Mouse (Mus musculus) stomach, embryonic 15.5 days (tissue): ENCODE measurements around the gene Dyrk1a. TPM values are rescaled to one million over a fixed set of nuclear protein-coding genes. Genes with fewer than 3 reads are reported as not detected.

Experiments
- ATAC-seq: fragments of 200-750 bp; cut with Nextera tagmentation; 2 replicates; pipeline ENCODE4 v1.8.0; 2017; ENCODE audit warnings: low read depth, moderate number of reproducible peaks, moderate TSS enrichment; ENCODE audit not compliant: insufficient read depth, low FRiP score
- H3K27ac ChIP-seq: fragments of 300-500 bp; sonication (generic); 2 replicates; pipeline ENCODE4 v1.5.1; 2015; ENCODE audit warnings: mild to moderate bottlenecking, inconsistent platforms
- H3K27me3 ChIP-seq: fragments of 300-500 bp; sonication (generic); replicated peaks from 2 replicates; pipeline ENCODE4 v1.6.1; 2015; ENCODE audit warnings: inconsistent platforms
- H3K36me3 ChIP-seq: fragments of 300-500 bp; sonication (generic); 2 replicates; pipeline ENCODE4 v1.6.1; 2015; ENCODE audit warnings: inconsistent platforms
- H3K4me1 ChIP-seq: fragments of 300-500 bp; sonication (generic); 2 replicates; pipeline ENCODE4 v1.6.1; 2015; ENCODE audit warnings: inconsistent platforms
- H3K4me2 ChIP-seq: fragments of 300-500 bp; sonication (generic); 2 replicates; pipeline ENCODE4 v1.6.1; 2015; ENCODE audit warnings: mild to moderate bottlenecking, inconsistent platforms
- H3K4me3 ChIP-seq: fragments of 300-500 bp; sonication (generic); replicated peaks from 2 replicates; pipeline ENCODE4 v1.5.1; 2015; ENCODE audit warnings: inconsistent platforms
- H3K9ac ChIP-seq: fragments of 300-500 bp; sonication (generic); 2 replicates; pipeline ENCODE4 v1.6.1; 2015; ENCODE audit warnings: inconsistent platforms
- H3K9me3 ChIP-seq: fragments of 300-500 bp; sonication (generic); 2 replicates; pipeline ENCODE4 v1.6.1; 2016; ENCODE audit warnings: inconsistent platforms
- WGBS: fragments of 180-500 bp; shearing (Covaris S2); methylation state at CpG from one replicate; pipeline ENCODE4 v1.1.7; 2015; 5-methylcytosine and 5-hydroxymethylcytosine counted together
- polyA plus RNA-seq: library from polyadenylated mRNA; unstranded; fragments of >200 nt; fragmentation: Nextera tagmentation; extraction: Ambion mirVana; gene quantifications from 2 replicates; pipeline ENCODE4 v1.2.1, GENCODE M21; 2015

Dyrk1a gene
- polyA plus RNA-seq, 1 experiment from 2014 or later: 9.5 TPM

DNA sequence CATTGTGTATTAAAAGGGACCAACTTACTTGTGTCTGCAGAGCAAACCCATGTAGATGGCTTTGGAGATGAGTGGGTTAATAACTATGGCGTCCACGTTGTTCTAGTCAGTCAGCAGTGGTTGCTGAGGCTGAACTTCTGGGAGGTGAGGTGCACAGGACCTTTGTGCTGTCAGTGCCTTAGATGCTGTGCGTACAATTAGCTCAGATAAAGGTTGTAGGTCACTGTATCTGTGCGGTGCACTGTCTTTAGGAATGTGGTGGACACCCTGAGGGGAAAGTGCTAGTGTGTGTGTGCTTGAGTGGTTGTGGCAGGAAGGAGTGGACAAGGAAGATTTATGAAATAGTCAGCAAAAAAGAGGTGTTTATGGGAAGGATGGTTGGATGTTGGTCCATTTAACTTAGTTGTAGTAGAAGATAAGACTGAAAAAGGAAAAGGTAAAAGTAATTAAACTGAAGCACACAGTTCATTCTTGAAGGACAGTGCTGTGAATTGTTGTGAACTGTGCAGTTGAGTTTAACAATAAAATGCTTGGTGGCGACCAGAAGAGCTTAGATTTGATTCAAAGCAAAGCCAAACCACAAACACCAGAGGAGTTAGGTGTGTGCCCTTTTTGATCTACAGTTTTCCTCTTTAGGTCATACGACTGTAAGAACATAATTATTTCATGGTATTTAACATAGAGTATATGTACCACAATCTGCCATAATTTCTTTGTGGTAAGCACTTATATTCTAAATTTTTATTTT is 30.3 kb downstream of the Dyrk1a start:
- Histone ChIP-seq H3K9me3 (no peaks in the 10 kb centered on the region), H3K4me2 (no peak overlapping the region), H3K27me3 (no peaks in the 10 kb centered on the region), H3K9ac (no peak overlapping the region), H3K27ac (no peak overlapping the region), H3K4me1 (peaks cover 44% of the 10 kb centered on the region), H3K4me3 (no peak overlapping the region), H3K36me3 (no peaks in the 10 kb centered on the region)
- ATAC-seq: no peak
- 29% methylated on average over 6 of the region's 6 CpGs for WGBS

DNA sequence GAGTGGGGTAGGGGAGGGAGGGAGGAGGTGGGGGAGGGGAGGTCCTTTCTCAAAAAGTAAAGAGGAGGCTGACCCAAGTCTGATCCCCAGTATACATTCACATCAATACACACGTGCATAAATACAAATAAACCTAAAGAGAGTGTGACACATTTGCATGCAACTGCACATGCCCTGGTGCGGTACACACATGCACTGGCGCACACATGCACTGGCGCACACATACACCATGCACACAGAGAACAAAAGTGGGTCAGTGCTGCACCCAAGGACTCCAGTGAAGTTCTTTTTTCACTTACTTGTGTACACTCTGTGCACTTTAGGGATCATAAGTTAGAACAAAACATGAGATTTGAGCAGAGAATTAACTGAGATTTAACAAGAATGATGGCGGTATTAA is 31.3 kb downstream of the Dyrk1a start:
- Histone ChIP-seq H3K27me3 (no peaks in the 10 kb centered on the region), H3K27ac (peak overlapping the region; percentile 48; the same call in 1 of the 2 replicates), H3K36me3 (no peaks in the 10 kb centered on the region), H3K4me3 (no peak overlapping the region), H3K9ac (no peak overlapping the region), H3K4me1 (peaks cover 43% of the 10 kb centered on the region), H3K4me2 (no peak overlapping the region; the same call in 1 of the 2 replicates), H3K9me3 (no peaks in the 10 kb centered on the region)
- ATAC-seq: no peak
- WGBS: 64% methylated on average over 5 of the region's 5 CpGs

DNA sequence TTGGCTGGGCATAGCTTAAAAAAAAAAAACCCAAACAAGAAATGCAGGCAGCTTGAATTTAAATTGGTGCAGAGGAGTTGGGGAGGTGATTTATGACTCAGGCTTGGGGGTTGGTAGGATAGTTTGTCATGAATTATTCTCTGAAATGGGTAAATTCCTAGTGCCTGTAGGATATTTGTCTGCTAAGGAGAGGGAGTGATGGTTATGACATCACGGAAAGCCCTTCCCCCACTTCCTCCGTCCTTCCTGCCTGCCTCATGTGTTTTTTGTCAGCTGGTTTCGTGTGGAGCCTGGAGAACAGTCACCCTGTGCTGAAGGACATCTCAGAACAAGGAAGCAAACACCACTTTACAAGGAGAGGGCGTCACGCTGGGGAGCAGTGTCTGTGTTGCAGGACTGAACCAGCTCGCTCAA is 31.7 kb downstream of the Dyrk1a start:
- Histone ChIP-seq H3K4me1 (peaks cover 43% of the 10 kb centered on the region), H3K36me3 (no peaks in the 10 kb centered on the region), H3K27me3 (no peaks in the 10 kb centered on the region), H3K4me2 (no peak overlapping the region; the same call in 1 of the 2 replicates), H3K9me3 (no peaks in the 10 kb centered on the region), H3K27ac (peak overlapping the region; percentile 48), H3K4me3 (no peak overlapping the region), H3K9ac (no peak overlapping the region)
- peak; percentile 79 for ATAC-seq
- 14% methylated on average over 6 of the region's 6 CpGs for WGBS

DNA sequence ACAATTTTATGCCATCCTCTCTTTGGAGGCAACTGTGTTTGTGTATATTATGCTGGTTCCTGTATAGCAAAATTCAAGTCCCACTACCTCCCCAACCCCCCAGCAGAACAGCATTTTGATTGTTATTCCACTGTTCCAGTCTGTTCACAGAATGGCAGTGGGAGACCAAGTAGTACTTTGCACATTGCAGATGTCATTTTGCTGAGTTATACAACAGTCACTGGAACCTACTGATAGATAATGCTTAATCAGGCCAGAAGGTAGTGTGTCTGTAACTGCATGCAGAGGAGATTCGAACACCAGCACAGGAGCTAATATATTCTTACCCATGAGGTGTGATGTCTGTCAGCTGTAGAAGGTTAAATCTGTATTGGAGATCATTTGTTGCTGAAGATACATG is 32.4 kb downstream of the Dyrk1a start:
- no peak for ATAC-seq
- no peak overlapping the region for H3K4me3 ChIP-seq
- no peak overlapping the region for H3K9ac ChIP-seq
- H3K36me3 ChIP-seq: no peaks in the 10 kb centered on the region
- WGBS: 71% methylated on average over 1 of the region's 1 CpGs
- peak overlapping the region; percentile 48; the same call in 1 of the 2 replicates for H3K27ac ChIP-seq
- H3K4me1 ChIP-seq: peaks cover 40% of the 10 kb centered on the region
- no peaks in the 10 kb centered on the region for H3K9me3 ChIP-seq
- no peak overlapping the region for H3K4me2 ChIP-seq
- H3K27me3 ChIP-seq: no peaks in the 10 kb centered on the region

DNA sequence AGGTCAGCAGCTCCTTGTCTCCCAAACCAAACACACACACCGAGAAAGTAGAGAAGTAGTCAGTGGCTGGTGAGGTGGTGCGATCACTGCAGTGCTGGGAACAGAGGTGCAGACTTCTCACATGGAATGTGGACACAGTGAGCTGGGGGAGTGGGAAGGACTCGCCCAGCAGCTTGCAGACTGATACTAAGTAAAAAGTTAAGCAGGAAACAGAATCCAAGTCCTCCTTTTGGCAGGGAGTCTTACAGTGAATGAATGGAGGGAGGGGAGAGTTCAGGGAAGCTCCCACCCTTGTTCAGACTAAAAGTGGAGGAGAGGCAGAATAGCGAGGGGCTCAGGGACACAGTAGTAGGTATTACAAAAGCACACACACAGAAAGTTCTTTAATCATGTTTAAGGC is 32.9 kb downstream of the Dyrk1a start:
- Histone ChIP-seq H3K9ac (no peak overlapping the region), H3K9me3 (no peaks in the 10 kb centered on the region), H3K4me1 (peaks cover 39% of the 10 kb centered on the region), H3K36me3 (no peaks in the 10 kb centered on the region), H3K27ac (peak overlapping the region; percentile 48; the same call in 1 of the 2 replicates), H3K4me2 (no peak overlapping the region), H3K27me3 (no peaks in the 10 kb centered on the region), H3K4me3 (no peak overlapping the region)
- WGBS: 39% methylated on average over 4 of the region's 4 CpGs
- ATAC-seq: peak; percentile 36; the same call in 1 of the 2 replicates

DNA sequence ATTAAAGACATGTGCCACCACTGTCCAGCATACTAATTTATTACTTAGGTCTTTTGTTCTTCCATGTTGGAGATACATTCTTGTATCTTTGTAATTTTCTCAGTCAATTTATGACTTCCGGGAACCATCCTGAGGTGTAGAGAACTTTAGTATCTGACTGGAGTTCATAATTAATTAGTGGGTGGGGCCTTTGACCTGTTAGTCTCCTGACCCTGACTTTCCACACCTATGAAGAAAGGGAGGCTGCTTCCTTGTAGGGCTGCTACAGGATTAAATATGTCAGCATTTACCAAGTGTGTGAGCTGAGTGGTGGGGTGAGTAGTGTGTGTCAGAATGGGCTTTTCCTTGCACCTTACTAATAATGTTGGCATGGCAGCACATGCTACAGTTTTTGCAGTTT is 36.4 kb downstream of the Dyrk1a start:
- no peak for ATAC-seq
- WGBS: 72% methylated on average over 1 of the region's 1 CpGs
- H3K4me3 ChIP-seq: no peak overlapping the region
- no peaks in the 10 kb centered on the region for H3K36me3 ChIP-seq
- no peaks in the 10 kb centered on the region for H3K27me3 ChIP-seq
- H3K9me3 ChIP-seq: no peaks in the 10 kb centered on the region
- H3K4me2 ChIP-seq: no peak overlapping the region
- no peak overlapping the region for H3K27ac ChIP-seq
- H3K9ac ChIP-seq: no peak overlapping the region
- H3K4me1 ChIP-seq: peaks cover 29% of the 10 kb centered on the region

DNA sequence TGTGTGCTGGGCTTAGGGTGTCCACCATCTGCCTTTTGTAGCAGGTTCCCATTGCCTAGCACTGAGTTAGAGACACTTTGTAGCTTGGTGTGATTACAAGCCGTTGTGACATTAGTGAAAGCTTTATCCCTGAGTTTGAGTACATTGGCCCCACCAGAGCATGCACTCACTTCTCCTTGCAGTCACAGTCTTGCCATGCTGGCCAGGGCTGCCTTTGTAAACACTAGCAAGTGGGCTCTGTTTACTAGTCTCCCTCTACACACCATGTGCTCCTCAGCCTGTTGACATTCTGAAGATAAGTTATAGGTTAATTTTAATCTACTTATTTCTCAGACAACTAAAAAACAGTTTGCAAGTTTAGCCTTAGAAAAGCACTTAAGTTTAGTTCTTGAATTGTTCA is 37.7 kb downstream of the Dyrk1a start:
- Histone ChIP-seq H3K27ac (0 out of 2 replicates have a peak overlapping the region, but pooled peaks have one; percentile 16), H3K27me3 (no peaks in the 10 kb centered on the region), H3K4me3 (no peak overlapping the region), H3K9ac (no peak overlapping the region), H3K36me3 (no peaks in the 10 kb centered on the region), H3K4me2 (no peak overlapping the region), H3K9me3 (no peaks in the 10 kb centered on the region), H3K4me1 (peaks cover 18% of the 10 kb centered on the region)
- 28% methylated on average over 1 of the region's 1 CpGs for whole genome bisulfite sequencing
- no peak for ATAC-seq

DNA sequence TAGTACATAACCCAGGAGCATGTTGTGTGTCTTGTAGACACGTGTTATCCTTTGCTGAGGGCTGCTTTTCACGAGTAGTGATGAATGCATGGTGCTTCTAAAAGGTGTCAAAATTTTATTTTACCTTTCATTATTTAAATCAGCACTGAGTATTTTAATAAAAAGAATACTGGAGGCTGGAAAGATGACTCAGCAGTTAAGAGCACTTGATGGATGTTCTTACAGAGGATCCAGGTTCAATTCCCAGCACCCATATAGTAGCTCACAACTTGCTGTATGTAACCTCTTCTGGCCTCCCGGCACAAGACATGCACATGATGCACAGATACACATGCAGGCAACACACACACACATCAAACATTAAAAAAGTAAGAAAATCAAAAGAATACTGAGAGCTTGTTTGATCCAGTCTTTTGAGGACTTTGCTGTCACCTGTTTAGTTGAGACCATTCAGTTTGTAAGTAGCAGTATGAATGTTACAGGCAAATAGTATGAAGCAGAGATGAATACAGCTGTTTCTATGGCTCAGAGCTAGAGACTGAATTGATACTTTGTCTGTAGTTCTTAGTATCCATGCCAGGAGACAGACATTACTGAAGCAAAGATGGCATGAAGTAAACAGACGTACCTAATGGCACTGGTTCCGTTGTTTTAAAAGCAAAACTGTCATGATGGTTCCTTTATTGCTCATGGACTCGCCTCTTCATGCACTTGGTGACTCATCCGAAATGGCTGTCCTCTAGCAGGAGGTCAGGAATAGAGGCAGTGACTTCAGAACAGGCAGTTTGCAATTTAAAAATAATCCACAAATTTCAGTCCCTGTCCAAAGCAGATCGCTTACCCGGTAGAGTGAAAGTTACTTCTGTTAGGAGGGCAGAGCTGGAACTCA is 39.1 kb downstream of the Dyrk1a start:
- Histone ChIP-seq H3K9ac (no peak overlapping the region), H3K36me3 (no peaks in the 10 kb centered on the region), H3K4me3 (no peak overlapping the region), H3K9me3 (no peaks in the 10 kb centered on the region), H3K4me1 (0 out of 2 replicates have a peak, but pooled peaks cover 15% of the 10 kb centered on the region), H3K27me3 (no peaks in the 10 kb centered on the region), H3K4me2 (no peak overlapping the region), H3K27ac (no peak overlapping the region)
- 75% methylated on average over 9 of the region's 9 CpGs for WGBS
- ATAC-seq: no peak

DNA sequence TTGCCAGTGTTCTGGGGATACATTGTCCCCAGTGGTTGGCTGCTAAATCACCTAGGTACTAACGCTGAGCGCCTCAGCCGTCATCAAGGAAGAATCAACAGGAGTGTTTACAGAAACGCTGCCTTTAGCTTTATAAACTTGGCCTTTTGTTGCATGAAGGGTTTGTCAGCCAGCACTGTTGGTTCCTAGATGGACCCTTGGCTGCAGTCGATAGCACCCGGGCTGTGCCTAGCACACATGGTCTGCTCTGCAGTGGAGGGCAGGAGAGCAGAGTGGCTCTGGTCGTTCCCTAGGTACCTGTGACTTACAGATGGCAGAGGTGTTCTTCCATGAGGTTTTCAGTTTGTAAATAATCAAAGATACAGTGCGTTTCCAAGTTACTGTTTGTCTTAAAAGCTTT is 42.8 kb downstream of the Dyrk1a start:
- WGBS: 60% methylated on average over 8 of the region's 8 CpGs
- no peaks in the 10 kb centered on the region for H3K9me3 ChIP-seq
- 0 out of 2 replicates have a peak, but pooled peaks cover 8% of the 10 kb centered on the region for H3K4me1 ChIP-seq
- H3K36me3 ChIP-seq: no peaks in the 10 kb centered on the region
- ATAC-seq: no peak
- H3K4me2 ChIP-seq: no peak overlapping the region
- no peaks in the 10 kb centered on the region for H3K27me3 ChIP-seq
- no peak overlapping the region for H3K4me3 ChIP-seq
- no peak overlapping the region for H3K27ac ChIP-seq
- H3K9ac ChIP-seq: no peak overlapping the region

DNA sequence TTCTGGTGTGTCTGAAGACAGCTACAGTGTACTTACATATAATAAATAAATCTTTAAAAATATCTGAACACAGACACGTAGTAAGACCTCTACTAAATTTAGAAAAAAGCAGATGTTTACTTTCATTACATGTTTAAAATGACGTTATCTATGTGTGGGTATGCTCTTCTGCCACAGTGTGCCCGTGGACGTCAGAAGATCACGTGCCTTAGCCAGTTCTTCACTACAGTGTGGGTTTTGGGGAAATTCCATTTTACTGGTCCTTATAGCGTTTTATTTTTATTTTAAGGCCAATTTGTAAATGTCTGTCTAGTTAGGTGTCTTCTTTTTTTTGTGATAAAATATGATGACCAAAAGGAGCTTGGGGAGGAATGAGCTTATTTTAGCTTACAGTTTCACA is 47.4 kb downstream of the Dyrk1a start:
- ATAC-seq: no peak
- WGBS: 85% methylated on average over 6 of the region's 6 CpGs
- H3K4me2 ChIP-seq: no peak overlapping the region
- H3K27ac ChIP-seq: no peak overlapping the region
- H3K36me3 ChIP-seq: no peaks in the 10 kb centered on the region
- H3K9ac ChIP-seq: no peak overlapping the region
- H3K27me3 ChIP-seq: no peaks in the 10 kb centered on the region
- H3K9me3 ChIP-seq: no peaks in the 10 kb centered on the region
- H3K4me3 ChIP-seq: no peak overlapping the region
- H3K4me1 ChIP-seq: no peaks in the 10 kb centered on the region

DNA sequence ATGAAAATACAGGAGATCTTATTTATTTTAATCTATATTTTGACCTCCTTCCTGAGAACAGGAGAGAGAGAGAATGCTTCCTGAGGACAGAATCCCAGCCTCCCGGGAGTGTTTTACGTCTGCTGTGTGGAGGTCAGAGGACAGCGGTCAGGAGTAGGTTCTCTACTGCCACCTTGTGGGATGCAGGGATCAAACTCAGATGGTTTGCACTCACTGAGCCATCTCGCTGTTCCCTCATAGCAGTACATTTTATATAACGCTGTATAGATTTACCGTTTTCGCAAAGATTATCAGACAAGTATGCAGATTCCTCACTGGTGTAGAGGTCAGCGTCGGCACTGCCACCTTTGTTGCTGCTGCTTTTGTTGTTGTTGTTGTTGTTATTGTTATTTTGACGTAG is 48.7 kb downstream of the Dyrk1a start:
- Histone ChIP-seq H3K4me1 (no peaks in the 10 kb centered on the region), H3K36me3 (no peaks in the 10 kb centered on the region), H3K4me3 (no peak overlapping the region), H3K4me2 (no peak overlapping the region), H3K9ac (no peak overlapping the region), H3K9me3 (no peaks in the 10 kb centered on the region), H3K27ac (no peak overlapping the region), H3K27me3 (no peaks in the 10 kb centered on the region)
- peak; percentile 70; the same call in 1 of the 2 replicates for ATAC-seq
- 53% methylated on average over 10 of the region's 10 CpGs for WGBS

DNA sequence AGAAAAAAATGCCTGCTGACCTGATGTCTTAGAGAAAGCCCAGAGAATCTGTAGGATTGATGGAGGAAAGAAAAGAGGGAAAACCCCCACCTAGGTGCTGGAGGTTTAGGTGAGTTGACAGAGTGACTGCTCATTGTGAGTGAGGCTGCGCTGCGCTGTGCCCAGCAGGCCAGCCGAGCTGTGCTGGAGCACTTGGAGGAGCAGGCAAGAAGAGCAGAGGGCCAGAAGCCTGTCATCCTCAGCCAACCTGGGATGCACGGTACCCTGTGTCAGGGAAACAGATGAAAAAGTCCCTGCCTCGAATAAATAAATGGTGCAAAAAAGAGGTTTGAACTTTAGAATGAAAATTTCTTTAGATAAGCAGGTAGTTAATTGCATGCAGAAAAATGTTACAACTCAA is 49.5 kb downstream of the Dyrk1a start:
- H3K4me3 ChIP-seq: no peak overlapping the region
- no peak overlapping the region for H3K4me2 ChIP-seq
- H3K27ac ChIP-seq: no peak overlapping the region
- H3K27me3 ChIP-seq: no peaks in the 10 kb centered on the region
- no peak for ATAC-seq
- H3K36me3 ChIP-seq: no peaks in the 10 kb centered on the region
- H3K9me3 ChIP-seq: no peaks in the 10 kb centered on the region
- 93% methylated on average over 5 of the region's 5 CpGs for WGBS
- H3K9ac ChIP-seq: no peak overlapping the region
- H3K4me1 ChIP-seq: no peaks in the 10 kb centered on the region
